Mouse (Mus musculus): Measurements from ENCODE around the gene Apol7e.
"Not testable (repeated sequence)": the region's sequence is repeated elsewhere in the genome, so short reads cannot be mapped to it uniquely, and the experiment has no call there.

- not testable (repeated sequence) for TF ChIP-seq POLR2A (IDR thresholded peaks at IDR 0.05; ENCODE audit: borderline replicate concordance, extremely low read depth, low read depth, low read length); CTCF (IDR thresholded peaks at IDR 0.05; ENCODE audit: insufficient read depth, low read length)
Observed at GRCm38 (mm10) chr15:77659773-77660172, 38.9 kb upstream of the Apol7e start.
